Mouse (Mus musculus) kidney, embryonic 15.5 days (tissue): ENCODE results near the gene Mex3d. TPM values are rescaled to one million over a fixed set of nuclear protein-coding genes. Genes with fewer than 3 reads are reported as not detected.

ENCODE experiments used
- ATAC-seq: fragments of 200-750 bp; cut with Nextera tagmentation; replicated peaks from 2 replicates; pipeline ENCODE4 v1.8.0; 2017; ENCODE audit warnings: moderate TSS enrichment; ENCODE audit not compliant: low FRiP score
- H3K27ac ChIP-seq: fragments of 300-500 bp; sonication (generic); 2 replicates; pipeline ENCODE4 v1.5.1; 2015; ENCODE audit warnings: mild to moderate bottlenecking, inconsistent platforms
- H3K27me3 ChIP-seq: fragments of 300-500 bp; sonication (generic); 2 replicates; pipeline ENCODE4 v1.6.1; 2015; ENCODE audit warnings: inconsistent platforms
- H3K36me3 ChIP-seq: fragments of 300-500 bp; sonication (generic); 2 replicates; pipeline ENCODE4 v1.6.1; 2015; ENCODE audit warnings: inconsistent platforms
- H3K4me1 ChIP-seq: fragments of 300-500 bp; sonication (generic); 2 replicates; pipeline ENCODE4 v1.6.1; 2015; ENCODE audit warnings: inconsistent platforms
- H3K4me2 ChIP-seq: fragments of 300-500 bp; sonication (generic); 2 replicates; pipeline ENCODE4 v1.6.1; 2015; ENCODE audit warnings: moderate library complexity, mild to moderate bottlenecking, inconsistent platforms
- H3K4me3 ChIP-seq: fragments of 300-500 bp; sonication (generic); replicated peaks from 2 replicates; pipeline ENCODE4 v1.5.1; 2015; ENCODE audit warnings: mild to moderate bottlenecking, inconsistent platforms
- H3K9ac ChIP-seq: fragments of 300-500 bp; sonication (generic); 2 replicates; pipeline ENCODE4 v1.6.1; 2015; ENCODE audit warnings: mild to moderate bottlenecking, inconsistent platforms
- H3K9me3 ChIP-seq: fragments of 300-500 bp; sonication (generic); replicated peaks from 2 replicates; pipeline ENCODE4 v1.6.1; 2016; ENCODE audit warnings: inconsistent platforms
- WGBS: fragments of 180-500 bp; shearing (Covaris S2); methylation state at CpG from one replicate; pipeline ENCODE4 v1.1.7; 2015; ENCODE audit warnings: mixed read lengths; 5-methylcytosine and 5-hydroxymethylcytosine counted together
- polyA plus RNA-seq: library from polyadenylated mRNA; unstranded; fragments of >200 nt; fragmentation: Nextera tagmentation; extraction: Ambion mirVana; gene quantifications from 2 replicates; pipeline ENCODE4 v1.2.1, GENCODE M21; 2015

The Mex3d gene
- polyA plus RNA-seq, result 7.1 and 8.4 TPM in 2 replicates

- Histone ChIP-seq H3K4me1 (peaks cover 49% of the 10 kb centered on the region), H3K4me3 (peak within 1 kb of the TSS; percentile 74), H3K27ac (peak within 1 kb of the TSS; percentile 91), H3K36me3 (peaks cover 50% of the 10 kb centered on the region), H3K4me2 (peak within 1 kb of the TSS; percentile 97), H3K9me3 (no peaks in the 10 kb centered on the region), H3K27me3 (no peaks in the 10 kb centered on the region), H3K9ac (peak within 1 kb of the TSS; percentile 96)
- WGBS, result 0% methylated on average over 16 of the region's 61 CpGs
- peak; percentile 37 for ATAC-seq
Observed at GRCm38 (mm10) chr10:80387522-80387959, at the start of gene Mex3d. Gene Mex3d (minus strand): TSS chr10:80387659.

DNA sequence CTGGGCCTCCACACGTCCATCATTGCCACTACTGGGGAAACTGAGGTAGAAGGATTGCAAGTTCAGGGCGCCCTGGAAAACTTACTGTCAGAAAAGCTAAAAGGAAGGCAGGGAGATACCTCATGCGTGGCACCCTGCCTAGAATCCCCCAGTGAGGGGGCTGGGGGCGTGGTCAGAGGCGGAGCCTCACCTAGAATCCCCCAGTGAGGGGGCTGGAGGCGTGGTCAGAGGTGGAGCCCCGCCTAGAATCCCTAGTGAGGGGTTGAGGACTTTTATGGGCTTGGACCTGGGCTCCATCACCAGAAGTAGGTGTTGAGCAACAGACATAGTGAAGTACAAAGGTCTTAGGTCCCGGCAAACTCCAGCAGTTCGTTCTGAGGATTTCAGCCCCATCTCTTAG is 48.8 kb upstream of the Mex3d start:
- ATAC-seq, result no peak
- Histone ChIP-seq H3K27ac (peak overlapping the region; percentile 59), H3K4me3 (no peak overlapping the region), H3K36me3 (no peaks in the 10 kb centered on the region), H3K9ac (no peak overlapping the region), H3K9me3 (no peaks in the 10 kb centered on the region), H3K4me1 (peaks cover 29% of the 10 kb centered on the region), H3K27me3 (0 out of 2 replicates have a peak, but pooled peaks cover 2% of the 10 kb centered on the region), H3K4me2 (peak overlapping the region; percentile 30)
- whole genome bisulfite sequencing, result 14% methylated on average over 9 of the region's 9 CpGs

GRCm38 (mm10) chr10:80435764-80436163 is 48.3 kb upstream of the Mex3d start:
- Histone ChIP-seq H3K9me3 (no peaks in the 10 kb centered on the region), H3K9ac (no peak overlapping the region), H3K4me1 (peaks cover 34% of the 10 kb centered on the region), H3K36me3 (peaks cover under 1% of the 10 kb centered on the region; the same call in 1 of the 2 replicates), H3K27me3 (0 out of 2 replicates have a peak, but pooled peaks cover 2% of the 10 kb centered on the region), H3K4me3 (no peak overlapping the region), H3K4me2 (peak overlapping the region; percentile 30), H3K27ac (peak overlapping the region; percentile 59)
- 45% methylated on average over 7 of the region's 7 CpGs for WGBS
- no peak for ATAC-seq

- H3K9me3 ChIP-seq, result no peaks in the 10 kb centered on the region
- H3K36me3 ChIP-seq, result peaks cover 10% of the 10 kb centered on the region
- H3K4me1 ChIP-seq, result peaks cover 44% of the 10 kb centered on the region
- H3K4me3 ChIP-seq, result peak overlapping the region; percentile 91
- no peak for ATAC-seq
- H3K4me2 ChIP-seq, result peak overlapping the region; percentile 88
- 86% methylated on average over 3 of the region's 3 CpGs for WGBS
- 0 out of 2 replicates have a peak overlapping the region, but pooled peaks have one; percentile 94 for H3K27ac ChIP-seq
- 0 out of 2 replicates have a peak, but pooled peaks cover 2% of the 10 kb centered on the region for H3K27me3 ChIP-seq
- no peak overlapping the region for H3K9ac ChIP-seq
Observed at GRCm38 (mm10) chr10:80434823-80435222, 47.4 kb upstream of the Mex3d start.

- H3K4me1 ChIP-seq, result peaks cover 49% of the 10 kb centered on the region
- H3K36me3 ChIP-seq, result peaks cover 16% of the 10 kb centered on the region
- no peak overlapping the region for H3K9ac ChIP-seq
- 12% methylated on average over 8 of the region's 8 CpGs for WGBS
- peak overlapping the region; percentile 94 for H3K27ac ChIP-seq
- no peak for ATAC-seq
- H3K4me2 ChIP-seq, result peak overlapping the region; percentile 88
- H3K4me3 ChIP-seq, result peak overlapping the region; percentile 91
- H3K9me3 ChIP-seq, result no peaks in the 10 kb centered on the region
- H3K27me3 ChIP-seq, result 0 out of 2 replicates have a peak, but pooled peaks cover 2% of the 10 kb centered on the region
Observed at GRCm38 (mm10) chr10:80434233-80434592, 46.8 kb upstream of the Mex3d start.

DNA sequence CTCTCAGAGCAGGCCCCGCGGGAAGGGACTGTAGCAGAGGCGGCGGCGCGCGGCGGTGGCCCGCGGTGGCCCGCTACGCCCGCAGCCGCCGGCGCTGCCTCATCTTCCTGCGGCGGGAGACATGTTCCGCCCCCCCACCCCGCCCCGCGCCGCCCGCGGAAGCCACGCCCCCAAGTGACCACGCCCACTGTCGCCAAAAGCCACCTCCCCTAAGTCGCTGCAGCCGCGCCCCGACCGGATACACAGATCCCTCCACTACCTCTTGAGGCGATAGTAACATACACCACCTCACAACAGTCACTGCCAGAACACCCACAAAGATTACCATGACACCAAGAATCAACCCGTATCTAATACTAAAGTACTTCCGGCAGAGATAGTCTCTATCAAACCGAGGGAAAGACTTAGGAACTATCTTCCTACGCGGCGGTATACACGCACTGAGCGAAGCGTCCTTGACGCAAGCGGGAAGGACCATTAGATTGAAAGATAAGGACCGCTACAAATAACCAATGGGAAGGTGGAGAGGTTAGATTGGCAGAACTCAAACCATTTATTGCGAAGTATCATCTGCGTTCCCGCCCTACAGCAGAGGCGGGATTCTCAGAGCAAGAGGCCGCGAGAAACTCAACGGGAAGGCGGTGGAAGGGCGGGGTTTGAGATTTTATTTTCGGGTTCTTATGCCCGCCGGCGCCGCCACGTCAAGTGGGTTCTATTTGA is 46.2 kb upstream of the Mex3d start, which contains the start of gene Tcf3:
Tcf3 (minus strand) TSS at position 135 of the 720 bp plus-strand sequence.
- peaks cover 49% of the 10 kb centered on the region for H3K4me1 ChIP-seq
- WGBS, result 0% methylated on average over 54 of the region's 61 CpGs
- H3K27ac ChIP-seq, result peak within 1 kb of the TSS; percentile 94
- peak within 1 kb of the TSS; percentile 91 for H3K4me3 ChIP-seq
- peak; percentile 91 for ATAC-seq
- H3K9ac ChIP-seq, result peak within 1 kb of the TSS; percentile 96
- no peaks in the 10 kb centered on the region for H3K9me3 ChIP-seq
- H3K27me3 ChIP-seq, result 0 out of 2 replicates have a peak, but pooled peaks cover 2% of the 10 kb centered on the region
- peaks cover 21% of the 10 kb centered on the region for H3K36me3 ChIP-seq
- H3K4me2 ChIP-seq, result peak within 1 kb of the TSS; percentile 88

DNA sequence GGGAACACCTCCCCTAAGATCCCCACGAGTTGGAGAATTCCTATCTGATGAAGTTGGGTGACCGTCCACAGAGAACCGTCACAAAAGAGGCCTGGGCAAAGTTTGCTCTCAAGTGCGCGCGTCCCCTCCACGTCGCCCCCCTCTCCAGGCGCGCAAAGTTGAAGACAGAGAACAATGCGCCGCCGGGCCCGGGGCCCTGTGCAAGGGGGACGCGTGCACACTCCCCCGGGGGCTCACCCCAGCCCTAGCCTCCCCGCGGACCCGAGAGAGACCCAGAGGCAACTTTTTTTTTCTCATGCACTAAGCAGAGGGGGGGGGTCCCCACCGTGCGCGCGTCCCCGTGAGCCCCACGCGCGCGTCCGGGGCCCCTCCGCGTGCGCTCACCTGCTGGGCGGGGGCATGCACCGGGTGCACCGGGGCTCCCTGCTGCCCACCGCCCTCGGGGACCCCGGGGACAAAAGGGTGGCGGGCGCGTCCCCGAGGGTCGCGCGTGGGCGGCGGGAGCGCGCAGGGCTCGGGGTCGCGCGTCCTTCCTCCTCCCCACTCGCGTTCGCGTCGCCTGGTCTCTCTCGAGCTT is 45.6 kb upstream of the Mex3d start:
- H3K4me2 ChIP-seq, result peak overlapping the region; percentile 88
- peak overlapping the region; percentile 94 for H3K27ac ChIP-seq
- peaks cover 28% of the 10 kb centered on the region for H3K36me3 ChIP-seq
- peak overlapping the region; percentile 91 for H3K4me3 ChIP-seq
- H3K9me3 ChIP-seq, result no peaks in the 10 kb centered on the region
- peaks cover 49% of the 10 kb centered on the region for H3K4me1 ChIP-seq
- WGBS, result under 1% methylated on average over 59 of the region's 60 CpGs
- ATAC-seq, result peak; percentile 37
- H3K9ac ChIP-seq, result peak overlapping the region; percentile 96
- H3K27me3 ChIP-seq, result 0 out of 2 replicates have a peak, but pooled peaks cover 2% of the 10 kb centered on the region

- no peak for ATAC-seq
- Histone ChIP-seq H3K9me3 (no peaks in the 10 kb centered on the region), H3K4me3 (peak overlapping the region; percentile 91), H3K36me3 (peaks cover 34% of the 10 kb centered on the region), H3K27me3 (no peaks in the 10 kb centered on the region), H3K4me1 (peaks cover 49% of the 10 kb centered on the region), H3K4me2 (peak overlapping the region; percentile 88), H3K27ac (peak overlapping the region; percentile 94), H3K9ac (peak overlapping the region; percentile 96)
- 3% methylated on average over 4 of the region's 4 CpGs for WGBS
Observed at GRCm38 (mm10) chr10:80432387-80432785, 44.9 kb upstream of the Mex3d start.

DNA sequence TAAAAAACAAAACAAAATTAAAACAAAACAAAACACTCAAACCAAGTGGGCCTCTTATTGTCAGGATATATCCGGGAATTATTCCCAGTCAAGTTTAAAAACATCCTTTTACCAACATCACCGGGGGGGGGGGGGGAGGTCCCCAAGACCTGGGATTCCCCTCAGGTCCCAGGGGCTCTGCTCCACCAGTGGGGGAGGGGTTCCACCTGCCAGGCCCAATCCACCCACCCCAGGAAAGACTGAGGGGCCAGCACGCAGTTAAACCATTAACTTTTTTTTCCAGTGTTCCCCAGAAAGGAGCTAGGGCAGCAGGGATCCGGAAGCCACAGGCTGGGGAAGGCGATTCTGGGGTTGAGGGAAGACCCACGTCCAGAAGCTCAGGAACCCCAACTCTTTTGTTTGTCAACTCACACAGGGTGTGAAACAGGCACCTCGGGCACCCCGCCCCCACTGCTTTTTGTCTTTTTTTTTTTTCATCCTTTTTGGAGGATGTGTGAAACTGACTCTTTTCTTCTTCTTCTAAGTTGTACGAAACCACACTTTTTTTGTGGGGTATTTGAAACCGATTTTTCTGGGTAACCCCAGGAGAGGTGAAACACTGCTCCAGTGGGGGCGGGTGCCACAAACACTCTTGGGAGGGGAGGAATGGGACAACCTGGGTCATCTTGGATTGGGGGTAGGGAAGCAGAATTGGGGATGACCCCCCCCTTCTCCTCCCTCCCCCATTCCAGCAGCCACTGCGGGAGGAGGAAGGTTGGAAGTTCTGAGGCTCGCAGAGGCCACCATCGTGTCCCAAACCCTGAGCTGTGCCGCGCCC is 44.3 kb upstream of the Mex3d start:
- no peak for ATAC-seq
- Histone ChIP-seq H3K9ac (peak overlapping the region; percentile 96), H3K4me1 (peaks cover 49% of the 10 kb centered on the region), H3K4me2 (peak overlapping the region; percentile 88), H3K4me3 (peak overlapping the region; percentile 91), H3K9me3 (no peaks in the 10 kb centered on the region), H3K27ac (peak overlapping the region; percentile 94), H3K36me3 (peaks cover 40% of the 10 kb centered on the region), H3K27me3 (no peaks in the 10 kb centered on the region)
- WGBS, result 10% methylated on average over 16 of the region's 16 CpGs

- H3K27me3 ChIP-seq, result no peaks in the 10 kb centered on the region
- ATAC-seq, result no peak
- H3K36me3 ChIP-seq, result peaks cover 53% of the 10 kb centered on the region
- H3K4me3 ChIP-seq, result no peak overlapping the region
- H3K27ac ChIP-seq, result peak overlapping the region; percentile 4; the same call in 1 of the 2 replicates
- H3K4me2 ChIP-seq, result 0 out of 2 replicates have a peak overlapping the region, but pooled peaks have one; percentile 88
- 0 out of 2 replicates have a peak overlapping the region, but pooled peaks have one; percentile 0 for H3K9ac ChIP-seq
- H3K9me3 ChIP-seq, result no peaks in the 10 kb centered on the region
- 60% methylated on average over 8 of the region's 8 CpGs for WGBS
- H3K4me1 ChIP-seq, result peaks cover 37% of the 10 kb centered on the region
Observed at GRCm38 (mm10) chr10:80430375-80430980, 43.0 kb upstream of the Mex3d start.

- Histone ChIP-seq H3K27me3 (no peaks in the 10 kb centered on the region), H3K4me2 (no peak overlapping the region), H3K36me3 (peaks cover 60% of the 10 kb centered on the region), H3K4me3 (no peak overlapping the region), H3K4me1 (peaks cover 37% of the 10 kb centered on the region), H3K9ac (no peak overlapping the region), H3K27ac (no peak overlapping the region), H3K9me3 (no peaks in the 10 kb centered on the region)
- WGBS, result 75% methylated on average over 8 of the region's 8 CpGs
- ATAC-seq, result no peak
Observed at GRCm38 (mm10) chr10:80429800-80430199, 42.3 kb upstream of the Mex3d start.
